Mouse (Mus musculus) left cerebral cortex, adult 9 months (tissue): ENCODE measurements around the gene Cobl.

ENCODE experiments used
- DNase-seq, 2 experiments: peaks; one replicate each; pipeline ENCODE4 v3.0.0; 2022; ENCODE audit warnings: low spot score in 2 of 2

The Cobl gene

DNA sequence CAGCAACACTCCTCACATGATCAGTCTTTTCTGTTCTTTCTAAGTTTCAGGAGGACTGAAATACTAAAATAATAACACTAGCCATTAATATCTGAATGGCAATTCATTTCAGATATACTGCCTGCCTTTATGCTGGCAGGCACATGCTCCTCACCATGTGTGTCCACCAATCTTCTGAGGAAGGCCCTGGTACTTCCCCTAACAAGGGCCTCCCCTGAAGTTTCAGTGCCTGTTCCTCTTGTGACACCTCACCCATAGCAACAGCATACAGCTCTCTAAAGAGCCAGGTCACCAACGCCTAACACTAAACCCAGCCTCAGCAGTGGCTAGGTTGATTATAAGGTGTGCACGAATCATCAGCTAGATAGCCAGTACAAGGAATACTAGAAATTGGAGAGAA, 20.5 kb downstream of the Cobl start:
- DNase-seq, result no peak

DNA sequence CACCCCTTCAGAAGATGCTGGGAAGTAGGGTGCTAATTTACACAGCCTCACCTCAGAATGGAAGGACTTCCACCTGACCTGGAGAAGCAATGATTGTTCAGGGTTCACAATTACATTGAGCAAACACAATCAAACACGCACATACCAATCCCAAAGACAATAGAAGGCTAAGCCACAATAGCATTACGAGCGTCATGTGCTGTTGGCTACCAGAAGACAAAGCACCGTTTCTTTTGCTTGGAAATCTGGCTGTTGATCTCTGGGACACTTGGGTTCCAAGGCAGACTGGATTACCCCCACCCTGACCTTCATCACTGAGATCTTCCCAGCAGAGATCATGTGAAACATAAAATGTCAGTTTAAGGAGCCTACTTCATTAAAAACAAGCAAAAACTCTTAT, 21.1 kb downstream of the Cobl start:
- no peak for DNase-seq

DNA sequence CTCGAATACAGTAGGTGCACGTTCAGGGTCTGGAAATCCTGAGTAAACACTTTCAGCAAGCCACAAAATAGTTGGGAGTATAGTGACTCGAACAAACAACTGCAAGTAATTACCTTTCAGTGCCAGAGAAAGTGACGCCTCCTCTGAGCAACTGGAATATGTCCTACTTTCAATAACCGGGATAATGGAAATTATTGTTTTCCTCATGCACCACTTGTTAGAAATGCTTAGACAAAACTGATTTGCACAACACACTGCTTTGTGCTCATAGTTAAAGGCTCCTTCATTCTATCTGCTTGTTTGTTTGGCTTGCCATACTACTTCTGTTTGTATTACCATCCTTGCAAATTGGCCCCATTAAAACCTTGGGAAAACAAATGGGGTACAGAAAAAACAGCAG, 21.6 kb downstream of the Cobl start:
- DNase-seq, result no peak

DNA sequence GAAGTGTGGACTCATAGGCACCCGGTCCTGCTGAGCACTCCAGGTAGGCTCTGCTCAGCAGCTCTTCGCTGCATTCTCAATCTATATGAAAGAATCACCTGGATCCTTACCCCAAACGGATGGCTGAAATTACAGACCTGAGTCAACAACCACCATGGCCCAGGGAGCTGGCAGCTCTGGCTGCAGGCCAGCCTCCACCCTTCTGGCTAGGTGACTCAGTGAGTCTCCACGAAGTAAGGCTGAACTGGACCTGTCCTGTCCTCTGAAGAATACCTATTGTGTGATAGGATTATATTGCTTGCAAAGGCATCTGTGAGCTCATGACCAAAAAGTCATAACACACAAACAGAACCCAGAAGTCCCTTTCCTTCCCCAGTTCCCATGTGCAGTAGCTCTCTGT, 22.5 kb downstream of the Cobl start:
- DNase-seq, result no peak

DNA sequence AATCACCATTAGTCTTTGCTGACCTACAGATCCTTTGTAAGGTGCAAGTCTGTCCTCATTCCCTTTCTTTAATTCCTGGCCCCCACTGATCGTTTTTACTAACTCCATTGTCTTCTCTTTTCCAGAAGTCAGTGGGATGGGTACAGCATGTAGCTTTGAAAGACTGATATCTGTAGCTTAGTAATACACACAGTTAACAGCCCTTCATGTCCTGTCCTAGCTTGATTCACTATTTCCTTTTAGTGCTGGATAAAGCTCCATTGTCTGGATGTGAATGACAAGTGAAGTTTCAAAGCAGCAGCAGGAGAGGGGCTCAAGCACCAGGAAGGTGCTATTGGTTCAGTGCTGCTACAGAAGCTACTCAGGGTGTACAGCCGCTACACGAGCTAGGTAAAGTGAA, 28.9 kb downstream of the Cobl start:
- no peak for DNase-seq

DNA sequence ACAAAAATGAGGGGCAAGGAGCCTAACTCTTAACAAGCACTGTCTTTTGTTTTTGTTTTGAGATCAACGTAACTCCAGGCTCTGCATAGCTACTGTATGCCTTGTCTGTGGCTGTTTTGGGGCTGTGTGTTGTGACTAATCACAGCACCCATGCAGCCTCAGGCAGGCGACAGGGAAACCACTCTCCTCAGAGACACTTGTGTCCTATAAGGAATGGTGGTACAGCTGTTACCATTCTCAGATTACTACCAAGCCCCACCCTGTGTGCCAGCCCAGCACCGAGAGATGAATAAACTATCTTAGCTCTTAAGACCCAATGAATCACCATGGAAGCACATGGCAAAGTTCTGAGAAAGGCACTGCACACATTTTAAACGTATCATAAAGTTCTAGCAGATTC, 29.7 kb downstream of the Cobl start:
- DNase-seq, result no peak

DNA sequence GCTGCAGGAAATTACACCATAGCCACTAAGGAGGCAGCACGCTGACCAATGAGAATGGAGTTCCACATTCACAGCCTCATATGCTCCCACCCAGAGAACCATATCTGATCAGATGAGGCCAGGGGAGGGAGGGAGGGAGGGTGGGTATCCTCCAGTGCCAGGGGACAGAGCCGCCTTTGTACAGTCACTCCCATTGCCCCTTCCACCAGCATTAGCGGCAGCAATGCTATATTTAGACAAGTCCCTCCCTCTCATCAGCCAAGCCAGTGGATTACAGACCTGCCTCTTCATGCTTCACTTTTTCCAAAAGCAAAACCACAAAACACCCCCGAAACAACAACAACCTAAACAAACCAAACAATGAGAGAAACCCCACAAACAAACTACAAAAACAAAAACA, 30.2 kb downstream of the Cobl start:
- no peak for DNase-seq

DNA sequence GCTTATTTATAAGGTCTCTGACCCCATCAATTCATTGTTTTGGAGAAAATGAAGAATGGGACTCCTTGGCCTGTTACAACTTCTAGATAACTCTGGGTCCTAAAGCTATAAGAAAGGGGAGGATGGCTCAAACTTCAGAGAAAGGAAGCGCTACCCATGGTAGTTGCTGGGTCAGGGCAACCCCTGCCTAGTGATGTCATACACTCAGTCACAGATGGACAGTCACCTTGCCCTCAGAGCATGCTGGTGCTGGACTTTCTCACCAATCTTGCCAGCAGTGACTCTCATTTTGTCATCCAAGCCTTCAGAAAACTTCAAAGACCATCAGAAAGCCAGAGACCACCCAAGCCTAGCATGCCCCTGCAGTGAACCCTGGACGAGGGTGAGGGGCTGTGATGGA, 32.8 kb downstream of the Cobl start:
- no peak for DNase-seq

DNA sequence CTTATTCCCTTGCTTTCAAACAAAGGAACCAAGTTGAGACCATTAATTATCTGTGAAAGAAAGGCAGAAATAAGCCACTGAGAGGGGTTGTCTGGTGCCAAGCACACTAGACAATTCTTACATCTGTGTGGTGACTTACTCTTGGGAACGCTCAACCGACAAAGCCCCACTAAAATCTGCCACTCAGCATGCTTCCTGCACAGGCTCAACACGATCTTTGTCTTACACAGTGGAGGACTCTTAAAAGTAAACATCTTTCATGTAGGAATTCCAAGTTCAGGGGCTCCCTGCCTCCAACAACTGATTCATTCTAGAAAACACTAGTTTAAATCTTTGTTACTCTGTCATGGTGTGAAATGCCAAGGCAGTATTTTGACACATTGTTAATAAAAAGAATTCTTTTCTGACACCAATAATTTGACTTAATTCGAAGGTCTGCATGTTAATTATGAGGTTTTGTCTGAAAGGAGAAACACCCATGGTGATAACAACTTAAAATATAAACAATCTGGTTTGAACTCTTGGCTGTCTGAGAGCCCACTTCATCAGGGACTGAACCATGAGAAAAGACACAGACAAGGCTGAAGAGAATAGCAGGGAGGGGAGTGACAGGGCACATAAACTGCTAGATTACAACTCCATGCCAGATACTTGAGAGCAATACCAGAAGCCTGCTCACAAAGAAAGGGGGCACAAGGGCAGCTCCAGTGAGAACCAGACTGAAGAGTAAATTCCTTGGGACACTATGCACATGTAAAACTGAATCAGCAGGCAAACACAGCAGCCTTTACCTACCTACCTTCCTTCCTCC, 34.3 kb downstream of the Cobl start:
- no peak for DNase-seq

DNA sequence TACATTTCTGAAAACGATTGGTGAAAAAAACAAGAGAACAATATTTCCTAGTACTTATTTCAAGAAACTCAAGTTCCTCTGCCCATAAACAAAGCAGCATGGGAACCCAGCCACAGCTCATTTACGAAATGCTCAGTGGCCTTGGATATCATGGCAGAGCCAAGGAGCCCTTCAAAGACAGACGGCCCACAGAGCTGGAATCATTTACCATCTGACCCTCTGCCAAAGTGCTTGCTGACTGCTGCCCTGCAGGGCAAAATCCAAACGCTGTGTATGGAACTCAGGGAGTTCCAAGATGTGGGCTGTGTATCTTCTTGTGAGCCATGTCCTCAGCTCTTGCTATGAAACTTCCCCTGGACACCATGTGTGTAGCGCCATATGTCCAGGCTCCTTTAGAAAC, 38.0 kb downstream of the Cobl start:
- DNase-seq, result no peak

DNA sequence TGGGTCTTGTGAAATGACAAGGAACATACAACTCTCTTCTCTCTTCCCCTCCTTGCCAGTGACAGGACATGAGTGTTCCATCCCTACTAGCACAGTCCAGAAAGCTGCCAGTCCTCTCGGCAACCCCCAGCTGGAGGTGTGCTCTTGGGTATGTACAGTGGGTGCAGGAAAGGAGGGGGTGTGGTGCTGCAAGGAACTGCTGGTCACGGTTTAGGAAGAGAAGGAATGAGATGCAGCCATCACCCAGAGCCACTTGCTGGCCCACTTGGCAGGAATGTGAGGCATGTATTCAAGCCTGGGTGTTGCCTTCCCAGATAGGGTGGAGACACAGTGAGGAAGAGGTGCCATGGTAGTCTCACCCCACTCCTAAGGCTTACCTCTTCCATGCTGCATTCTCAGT, 40.6 kb downstream of the Cobl start:
- DNase-seq, result no peak

DNA sequence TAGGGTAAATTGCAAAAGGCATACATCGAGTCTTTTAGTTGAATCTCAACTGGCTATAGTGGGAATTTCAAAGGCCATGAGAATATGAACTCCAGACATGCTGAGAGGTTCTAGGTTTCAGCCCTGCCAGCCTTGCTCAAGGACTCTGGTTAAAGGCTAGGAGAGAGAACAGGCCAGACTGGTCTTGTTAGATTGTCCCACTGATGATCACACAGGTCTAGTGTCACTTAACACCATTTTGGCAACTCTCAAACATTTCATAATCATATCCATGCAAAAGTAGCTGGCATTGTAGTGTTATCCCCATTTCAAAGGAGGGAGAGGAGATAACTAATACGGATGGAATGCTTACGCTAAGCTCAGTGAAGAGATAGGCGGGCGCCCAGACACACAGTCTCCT, 43.6 kb downstream of the Cobl start:
- no peak for DNase-seq

DNA sequence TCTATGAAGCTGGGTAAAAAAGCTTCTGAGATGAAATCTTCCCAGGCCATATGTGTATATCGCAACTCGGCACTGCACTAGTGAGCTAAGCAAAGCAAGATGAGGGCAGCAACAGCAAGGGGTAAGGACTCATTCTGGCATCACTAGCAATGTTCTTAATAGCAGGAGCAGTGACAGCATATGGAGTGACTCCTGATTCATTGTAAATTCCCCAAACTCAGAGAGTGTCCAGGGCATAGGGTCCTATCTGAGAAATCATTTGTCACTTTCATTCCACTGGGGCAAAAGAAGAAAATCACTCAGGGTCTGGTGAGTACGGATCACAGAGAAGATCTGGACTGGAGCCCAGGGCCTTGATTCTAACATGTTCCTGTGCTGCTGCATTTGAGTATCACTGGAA, 44.6 kb downstream of the Cobl start:
- no peak for DNase-seq

DNA sequence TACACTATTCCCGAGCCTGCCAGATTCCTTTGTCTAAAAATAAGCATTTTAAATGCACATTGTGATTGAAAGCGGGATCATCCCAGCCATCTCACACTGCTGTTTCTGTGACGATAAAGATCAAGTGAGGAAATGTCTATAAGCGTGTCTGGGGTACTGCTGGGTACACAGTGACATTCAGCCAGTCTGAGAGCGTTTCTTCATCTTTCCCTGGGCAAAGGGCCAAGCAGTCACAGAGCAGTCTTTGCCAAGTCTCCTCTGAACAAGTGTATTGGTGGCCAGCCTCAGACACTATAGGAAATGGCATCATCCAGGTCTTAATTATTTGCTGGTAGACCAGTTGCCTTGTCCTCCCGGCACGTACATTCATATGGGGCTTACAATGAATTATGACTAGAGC, 47.9 kb downstream of the Cobl start:
- DNase-seq, result peak in 1 of 2 experiments; percentile 48

DNA sequence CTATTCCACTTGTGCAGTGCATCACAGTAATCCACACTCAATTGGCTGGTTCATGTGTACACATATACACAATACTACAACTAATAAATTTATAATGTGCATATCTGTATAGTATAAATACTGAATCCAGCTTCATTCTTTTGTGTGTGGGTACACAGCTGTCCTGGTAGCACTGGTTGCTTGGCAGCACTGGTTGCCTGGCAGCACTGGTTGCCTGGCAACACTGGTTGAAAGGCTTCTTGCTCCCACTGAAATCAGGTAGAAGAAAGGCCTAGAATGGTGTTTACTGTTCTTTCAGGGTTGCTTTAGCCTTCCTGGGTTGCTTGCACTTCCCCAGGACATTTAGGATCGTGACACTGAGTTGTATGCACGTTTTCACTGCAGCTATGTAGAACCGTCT, 49.4 kb downstream of the Cobl start:
- no peak for DNase-seq

DNA sequence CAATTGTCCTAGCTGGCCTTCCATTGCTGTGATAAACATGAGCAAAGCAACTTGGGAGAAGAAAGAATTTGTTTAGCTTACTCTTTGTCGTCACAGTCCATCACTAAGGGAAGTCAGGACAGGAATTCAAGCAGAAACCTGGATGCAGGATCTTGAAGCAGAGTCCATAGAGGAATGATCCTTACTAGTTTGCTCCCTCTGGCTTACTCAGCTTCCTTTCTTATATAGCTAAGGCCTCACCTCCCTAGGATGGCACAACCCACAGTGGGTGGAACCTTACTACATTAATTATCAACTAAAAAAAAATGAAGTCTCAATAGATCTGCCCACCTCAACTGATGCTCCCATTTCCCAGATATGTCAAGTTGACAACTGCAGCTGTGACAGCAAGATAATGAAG, 52.8 kb downstream of the Cobl start:
- no peak for DNase-seq

DNA sequence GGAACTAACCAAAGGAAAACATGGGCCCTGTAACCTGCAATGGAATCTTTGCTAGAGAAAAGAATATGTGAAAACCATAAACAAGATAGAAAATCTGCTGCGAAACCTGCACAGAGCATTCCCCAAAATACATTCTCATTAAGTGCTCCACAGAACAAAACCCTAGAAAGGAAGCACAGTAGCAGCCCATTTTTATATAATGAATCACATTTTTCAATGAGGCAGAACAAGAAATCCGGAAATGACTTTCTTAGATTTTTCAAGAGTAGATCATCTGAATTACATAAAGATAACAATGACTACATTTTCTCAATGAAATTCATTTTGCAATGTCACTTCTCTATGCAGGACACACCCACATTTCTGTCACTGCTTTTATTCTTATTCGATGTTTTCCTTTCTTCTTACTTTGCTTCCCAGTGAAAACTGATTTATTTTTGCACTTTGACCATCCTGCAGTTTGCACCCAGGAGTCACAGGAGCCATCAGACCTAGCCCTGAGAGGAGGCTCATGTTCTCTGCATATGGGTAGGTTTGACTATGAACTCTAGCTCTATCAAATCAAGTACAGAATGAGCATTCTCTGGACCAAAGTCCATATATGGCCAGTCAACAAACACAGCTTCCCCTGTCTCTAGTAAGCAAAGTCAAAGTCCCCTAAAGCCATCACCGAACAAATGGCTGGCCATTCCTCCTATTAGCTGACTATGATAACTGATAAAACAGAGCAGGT, 53.5 kb downstream of the Cobl start:
- DNase-seq, result no peak

DNA sequence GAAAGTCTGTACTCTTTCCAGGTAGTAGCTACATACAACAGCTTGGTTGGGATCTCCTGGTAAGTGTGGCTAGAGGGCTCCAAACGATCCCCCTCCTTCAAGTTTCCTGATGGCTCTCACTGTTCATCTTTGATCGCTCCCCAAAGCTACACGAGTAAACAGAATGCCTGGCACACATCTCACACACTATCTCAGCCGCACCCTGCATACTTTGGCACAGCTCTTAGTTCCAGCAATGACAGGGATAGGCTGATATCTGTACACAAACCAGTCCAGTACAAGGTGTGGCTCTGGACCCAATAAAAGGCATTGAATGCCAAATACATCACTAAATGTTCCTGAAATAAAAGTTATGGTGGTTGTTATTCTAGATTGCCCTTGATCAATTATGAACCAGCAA, 55.3 kb downstream of the Cobl start:
- DNase-seq, result no peak

DNA sequence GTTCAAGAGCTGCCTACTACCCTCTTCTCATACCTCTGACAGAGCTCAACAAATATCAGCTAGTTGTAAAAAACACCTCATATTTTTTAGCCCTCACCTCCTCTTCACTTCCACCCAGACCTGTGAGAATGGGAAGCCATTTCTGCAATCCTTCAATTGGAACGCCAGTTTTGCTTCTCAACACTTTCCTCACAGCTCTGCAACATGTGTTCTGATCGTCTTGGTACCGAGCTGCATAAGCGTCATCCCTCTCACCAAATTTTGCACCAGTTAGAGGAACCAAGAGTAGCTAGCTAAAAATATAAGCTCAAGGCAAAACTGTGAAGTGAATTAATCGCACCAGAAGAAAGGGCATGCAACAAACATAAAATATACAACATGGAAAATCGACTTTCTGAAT, 56.9 kb downstream of the Cobl start:
- no peak for DNase-seq

DNA sequence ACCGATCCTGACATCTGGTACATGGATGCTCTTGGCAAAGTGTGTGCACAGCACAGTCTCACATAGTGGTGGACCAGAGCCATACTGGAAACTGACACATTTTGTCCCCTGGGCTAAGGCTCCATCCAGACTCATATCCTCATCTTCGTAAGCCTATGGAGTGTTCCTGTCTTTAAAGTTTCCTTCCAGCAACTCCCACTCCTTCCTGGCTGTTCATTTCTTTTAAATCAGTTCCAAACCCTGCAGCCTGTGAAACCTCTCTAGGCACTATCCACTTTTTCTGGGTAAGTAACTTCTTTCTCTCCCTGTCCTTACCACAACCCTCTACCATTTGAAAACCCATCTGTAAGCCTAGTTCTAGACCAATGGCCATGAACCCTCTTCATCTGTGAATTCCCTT, 64.9 kb downstream of the Cobl start:
- no peak for DNase-seq

DNA sequence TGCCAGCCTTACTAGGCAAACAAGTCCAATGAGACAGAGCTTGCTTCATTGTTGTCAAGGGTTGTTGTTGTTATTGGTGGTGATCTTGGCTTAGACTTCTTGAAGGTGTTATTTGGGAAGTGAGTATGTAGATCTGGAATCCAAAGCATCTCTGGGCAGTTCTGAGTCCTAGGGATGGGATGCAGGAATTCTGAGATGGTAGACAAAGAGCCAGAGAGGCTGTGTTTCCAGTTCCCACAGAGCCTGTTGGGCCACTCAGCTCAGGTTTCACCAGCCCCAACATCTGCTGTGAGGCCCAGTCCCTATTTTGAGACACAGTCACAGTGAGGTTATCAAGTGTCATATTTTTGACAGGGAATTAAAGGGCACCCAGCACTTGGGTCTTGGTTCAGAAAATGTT, 68.6 kb downstream of the Cobl start:
- DNase-seq, result no peak

DNA sequence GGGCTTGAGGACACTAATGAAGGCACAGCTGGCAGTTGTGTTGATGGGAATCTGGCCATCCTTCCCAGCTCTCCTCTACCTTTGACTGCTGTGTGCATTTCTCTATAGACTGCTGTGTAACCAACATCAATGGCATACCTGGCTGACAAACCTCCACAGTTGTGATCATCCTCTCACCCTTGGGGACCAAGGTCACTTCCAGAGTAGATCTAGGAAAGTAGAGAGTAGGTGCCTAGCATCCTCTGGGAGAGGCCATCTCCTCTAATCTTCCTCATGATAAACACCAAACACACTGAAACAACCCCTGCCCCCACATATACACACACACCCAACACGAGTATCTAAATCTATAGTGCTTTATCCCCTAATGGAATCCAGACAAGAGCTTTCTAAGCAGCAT, 70.1 kb downstream of the Cobl start:
- no peak for DNase-seq

DNA sequence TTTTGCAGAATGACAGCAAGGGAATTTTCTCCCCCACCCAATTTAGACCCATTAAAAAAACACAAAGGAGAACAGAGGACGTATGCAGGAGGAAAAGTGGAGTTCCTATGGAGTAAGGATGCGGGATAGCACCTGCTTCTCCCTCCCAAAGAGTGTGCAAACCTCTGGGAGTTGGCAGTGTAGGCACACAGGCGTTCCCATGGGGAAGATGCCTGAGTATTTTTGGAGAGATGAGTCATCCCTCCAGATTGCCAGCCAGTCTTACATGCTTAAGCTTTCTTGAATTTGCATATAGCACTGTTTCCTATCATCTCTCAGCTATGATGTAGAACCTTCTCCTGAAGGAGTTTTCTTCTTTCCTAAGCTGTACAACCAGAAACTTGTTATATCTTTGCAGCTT, 70.6 kb downstream of the Cobl start:
- DNase-seq, result peak; percentile 82 to 86

DNA sequence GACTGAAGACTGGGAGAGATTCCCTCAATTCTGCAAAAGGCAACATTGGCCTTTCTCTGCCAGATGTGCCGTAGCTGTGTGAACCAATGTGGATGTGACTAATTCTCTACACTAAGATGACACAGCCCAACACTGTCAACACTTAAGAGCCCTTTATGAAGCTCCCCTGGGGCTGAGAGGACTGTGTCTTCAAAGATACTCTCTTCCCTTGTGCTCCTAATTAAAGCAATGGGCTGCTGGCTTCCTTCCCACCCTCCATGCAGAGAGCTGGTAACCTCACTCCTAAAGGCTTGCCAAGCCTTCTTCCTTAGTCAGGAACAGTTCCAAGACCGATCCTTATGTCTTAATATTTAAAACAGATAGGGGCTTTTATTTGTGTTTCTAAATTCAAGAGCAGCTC, 79.9 kb downstream of the Cobl start:
- peak in 1 of 2 experiments; percentile 44 for DNase-seq
